Mouse (Mus musculus) neutrophil, adult 5-6 weeks (primary cell): Measurements from ENCODE around the gene Appbp2. TPM values are rescaled to one million over a fixed set of nuclear protein-coding genes. Genes with fewer than 3 reads are reported as not detected.
A peak's percentile ranks its signal among the peaks of the same experiment; 100 is the strongest.
"Not testable (repeated sequence)": the region's sequence is repeated elsewhere in the genome, so short reads cannot be mapped to it uniquely, and the experiment has no call there.

Experiments used
- ATAC-seq: fragments of 151-379, 151-347 bp; 2 replicates; pipeline ENCODE4 v1.8.0; 2017; ENCODE audit warnings: mild to moderate bottlenecking, moderate TSS enrichment; ENCODE audit not compliant: insufficient number of reproducible peaks, poor library complexity, low FRiP score, severe bottlenecking; ENCODE audit errors: extremely low read depth
- total RNA-seq: library from RNA; stranded (forward); fragments of 200-1000 nt; gene quantifications from 2 replicates; pipeline ENCODE4 v1.2.3, GENCODE M21; 2017

The Appbp2 gene
- total RNA-seq, 1 experiment from 2014 or later, result 25.3 TPM

DNA sequence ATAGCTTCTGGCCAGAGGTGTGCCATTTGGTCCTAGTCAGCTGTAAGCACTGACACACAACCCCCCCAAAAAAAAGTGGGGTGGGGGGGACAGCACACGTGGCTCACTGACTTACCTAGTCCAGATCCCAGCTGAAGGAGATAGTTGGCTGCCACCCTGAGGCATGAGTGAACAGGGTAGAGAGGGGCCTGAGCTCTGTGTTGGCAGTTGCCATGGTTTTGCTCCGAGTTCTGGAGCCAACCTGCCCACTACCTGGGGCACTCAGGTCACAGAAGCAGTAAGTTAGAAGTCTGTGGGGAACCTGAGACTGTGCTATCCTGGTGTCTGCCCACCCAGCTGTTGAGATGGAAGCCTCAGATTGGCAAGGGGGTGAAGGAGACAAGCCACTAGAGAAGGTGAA, 64.1 kb downstream of the Appbp2 start:
- no peak for ATAC-seq

DNA sequence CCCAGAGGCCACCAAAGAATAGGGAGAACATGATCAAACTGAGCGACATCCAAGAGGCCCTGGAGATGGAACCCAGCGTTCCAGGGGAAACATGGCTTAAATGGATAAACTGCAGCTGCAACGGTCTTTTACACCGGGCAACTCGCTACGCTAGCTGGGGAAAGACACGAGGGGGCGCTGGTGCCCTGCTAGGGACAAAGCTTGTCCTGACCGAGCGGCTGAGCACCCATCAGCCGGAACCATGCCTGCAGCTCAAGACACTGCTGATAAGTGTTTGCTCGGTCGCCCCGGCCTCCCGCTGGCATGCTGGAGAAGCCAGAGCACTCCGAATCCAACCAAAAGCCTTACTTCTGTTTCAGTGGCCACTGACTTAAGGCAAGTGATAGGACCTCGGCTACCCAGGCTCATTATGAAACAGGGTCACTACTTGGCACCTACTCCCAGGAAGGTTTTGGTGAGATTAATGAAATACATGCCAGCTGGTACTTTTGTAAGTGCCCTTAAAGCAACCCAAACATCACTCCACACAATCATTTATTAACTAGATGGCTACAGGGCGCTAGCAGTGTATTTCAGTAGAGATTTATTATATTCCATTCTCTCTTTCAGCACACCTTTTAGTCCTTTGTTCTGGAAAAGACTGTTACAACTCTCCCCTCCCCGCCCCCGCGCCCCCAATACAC, 64.7 kb downstream of the Appbp2 start, which contains the start of gene 1700125H20Rik:
1700125H20Rik (plus strand) TSS at position 347 of the 683 bp plus-strand sequence.
- ATAC-seq, result peak; percentile 91

DNA sequence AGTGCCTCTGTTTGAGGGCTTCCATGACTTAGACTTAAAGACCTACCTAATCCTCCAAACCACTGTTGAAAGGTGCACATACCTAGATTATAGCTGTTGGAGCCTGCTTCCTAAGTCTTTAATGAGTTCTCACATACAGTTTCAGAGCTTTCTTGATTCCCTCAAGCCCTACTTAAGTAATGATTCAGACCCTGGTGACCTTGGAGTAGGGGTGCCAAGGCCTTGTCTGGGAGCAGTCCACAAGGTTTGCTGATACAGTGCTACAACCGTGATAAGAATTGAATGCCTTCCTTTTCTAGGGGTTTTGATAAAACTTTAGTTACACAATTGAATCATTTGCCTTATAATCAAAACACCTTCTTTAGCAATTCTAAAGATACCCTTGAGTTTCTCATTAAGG, 67.4 kb downstream of the Appbp2 start:
- no peak for ATAC-seq

GRCm38 (mm10) chr11:85164371-85164770, 70.6 kb downstream of the Appbp2 start:
- ATAC-seq, result no peak

DNA sequence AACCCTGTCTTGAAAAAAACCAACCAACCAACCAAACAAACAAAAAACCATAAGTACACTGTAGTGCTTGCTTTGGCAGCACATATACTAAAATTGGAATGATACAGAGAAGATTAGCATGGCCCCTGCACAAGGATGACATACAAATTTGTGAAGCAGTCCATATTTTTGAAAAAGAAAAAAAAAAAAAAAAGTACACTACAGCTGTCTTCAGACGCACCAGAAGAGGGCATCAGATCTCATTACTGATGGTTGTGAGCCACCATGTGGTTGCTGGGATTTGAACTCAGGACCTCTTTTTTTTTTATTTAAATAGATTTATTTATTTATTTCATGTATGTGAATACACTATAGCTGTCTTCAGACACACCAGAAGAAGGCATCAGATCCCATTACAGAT, 71.9 kb downstream of the Appbp2 start:
- not testable (repeated sequence) for ATAC-seq

GRCm38 (mm10) chr11:85157301-85157700, 77.6 kb downstream of the Appbp2 start:
- ATAC-seq, result no peak

GRCm38 (mm10) chr11:85152256-85152930, 82.5 kb downstream of the Appbp2 start:
- no peak for ATAC-seq

- ATAC-seq, result peak; percentile 95
These were observed 95.1 kb downstream of the Appbp2 start, which contains the start of gene Usp32 for GRCm38 (mm10) chr11:85139581-85140540. Gene Usp32, minus strand, starts transcription at chr11:85140161.

DNA sequence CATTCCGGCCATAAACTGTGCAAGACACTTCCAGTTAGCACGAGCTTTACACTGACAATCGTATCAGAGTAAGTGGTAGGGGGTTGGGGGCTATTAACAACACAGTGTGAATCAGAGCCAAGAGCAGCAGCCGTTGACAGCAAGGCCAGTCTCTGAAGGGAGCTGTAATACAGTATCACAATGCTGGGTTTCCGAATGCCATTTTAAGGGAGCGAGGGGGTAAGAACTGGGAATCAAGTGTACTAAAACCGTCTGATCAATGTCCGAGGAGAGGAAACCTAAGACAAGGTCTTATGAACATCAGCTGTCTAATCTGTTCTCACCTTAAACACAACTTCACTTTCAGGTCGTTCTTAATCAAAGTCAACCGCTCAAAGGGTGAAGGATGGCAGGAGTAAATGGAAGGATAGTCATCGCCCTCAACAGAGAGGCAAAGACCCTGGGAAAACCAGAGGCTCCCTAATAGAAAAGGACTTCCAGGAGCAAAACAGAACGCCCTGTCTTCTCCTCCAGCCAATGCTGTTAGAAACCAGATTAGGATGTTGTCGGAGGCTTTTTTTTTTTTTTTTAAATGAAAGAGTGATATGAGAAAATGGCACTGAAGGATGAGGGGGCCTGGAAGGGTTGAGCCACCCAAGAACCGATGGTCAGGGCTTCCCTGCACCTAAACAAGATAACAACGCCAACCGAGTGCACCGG, 96.0 kb downstream of the Appbp2 start:
- ATAC-seq, result no peak

Other genes starting within 250 kb of the Appbp2 start
- gene Usp32, start 95.0 kb downstream of the Appbp2 start, total RNA-seq, result 118 and 126 TPM in 2 replicates
- gene 1700125H20Rik, start 64.7 kb downstream of the Appbp2 start, total RNA-seq, result not detected in 2 replicates
- 28.7 and 36.2 TPM in 2 replicates for gene Ppm1d, start 76.1 kb upstream of the Appbp2 start, total RNA-seq
- 37.1 and 38.4 TPM in 2 replicates for gene Bcas3, start 118.0 kb upstream of the Appbp2 start, total RNA-seq